Mouse (Mus musculus) thymus, postnatal 10 days (tissue): ENCODE measurements around the gene Omt2a.
"Not testable (repeated sequence)": the region's sequence is repeated elsewhere in the genome, so short reads cannot be mapped to it uniquely, and the experiment has no call there.

Experiments used
- DNase-seq, 2 experiments: peaks; one replicate each; pipeline ENCODE4 v3.0.0; 2021; ENCODE audit warnings: low spot score in 2 of 2

Gene Omt2a

DNA sequence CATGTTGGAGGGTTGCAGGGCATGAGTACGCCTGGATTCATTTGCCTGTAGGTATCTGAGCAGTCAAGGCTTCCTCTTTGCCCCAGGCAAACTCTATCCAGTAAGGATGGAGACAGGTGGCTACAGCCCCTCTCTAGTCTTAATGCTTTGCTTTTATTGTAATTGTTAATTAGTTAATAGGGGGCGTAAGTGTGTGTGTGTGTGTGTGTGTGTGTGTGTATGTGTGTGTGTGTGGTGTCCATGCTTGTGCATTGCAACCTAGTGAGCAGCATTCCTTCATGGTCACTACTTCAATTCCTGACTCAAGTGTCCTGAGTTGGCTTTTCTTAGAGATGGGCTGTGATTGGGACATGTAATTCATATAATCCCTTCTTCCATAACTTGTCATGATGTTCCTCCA lies at the start of gene Omt2a:
Gene Omt2a (minus strand): TSS at position 101 of the 400 bp plus-strand sequence.
- DNase-seq = no peak

DNA sequence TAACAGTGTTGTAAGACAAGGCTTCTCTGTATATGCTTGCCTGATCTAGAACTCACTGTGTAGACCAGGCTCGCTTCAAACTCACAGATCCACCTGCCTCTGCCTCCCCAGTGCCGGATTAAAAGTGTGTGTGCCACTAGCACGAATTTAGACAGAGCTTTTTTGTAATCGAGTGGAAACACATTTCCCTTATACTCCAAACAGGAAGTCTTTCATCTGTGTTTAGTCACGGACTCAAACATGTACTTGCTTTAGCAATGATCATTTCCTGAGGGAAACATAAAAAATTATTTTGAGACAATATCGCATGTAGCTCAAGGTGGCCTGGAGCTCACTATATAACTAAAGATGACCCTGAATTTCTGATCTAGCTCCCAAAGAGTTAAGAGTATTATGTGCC lies 48.8 kb upstream of the Omt2a start:
- no peak for DNase-seq

DNA sequence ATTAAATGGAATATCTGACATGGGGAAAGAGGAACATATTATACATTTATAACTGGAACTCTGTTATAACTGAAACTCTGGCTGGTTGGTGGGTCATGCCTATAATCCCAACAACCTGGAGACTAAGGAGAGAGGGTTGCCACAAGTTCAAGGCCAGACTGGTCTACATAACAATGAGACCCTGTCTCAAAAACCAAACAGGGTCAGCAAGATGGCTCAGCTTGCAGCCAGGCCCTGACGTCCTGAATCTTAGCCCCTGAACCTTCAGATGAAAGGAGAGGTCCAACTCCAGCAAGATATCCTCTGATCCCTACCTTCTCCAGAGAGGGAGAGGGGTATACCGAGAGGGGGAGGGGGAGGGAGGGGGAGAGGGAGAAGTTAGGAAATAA lies 45.9 kb upstream of the Omt2a start:
- no peak for DNase-seq

DNA sequence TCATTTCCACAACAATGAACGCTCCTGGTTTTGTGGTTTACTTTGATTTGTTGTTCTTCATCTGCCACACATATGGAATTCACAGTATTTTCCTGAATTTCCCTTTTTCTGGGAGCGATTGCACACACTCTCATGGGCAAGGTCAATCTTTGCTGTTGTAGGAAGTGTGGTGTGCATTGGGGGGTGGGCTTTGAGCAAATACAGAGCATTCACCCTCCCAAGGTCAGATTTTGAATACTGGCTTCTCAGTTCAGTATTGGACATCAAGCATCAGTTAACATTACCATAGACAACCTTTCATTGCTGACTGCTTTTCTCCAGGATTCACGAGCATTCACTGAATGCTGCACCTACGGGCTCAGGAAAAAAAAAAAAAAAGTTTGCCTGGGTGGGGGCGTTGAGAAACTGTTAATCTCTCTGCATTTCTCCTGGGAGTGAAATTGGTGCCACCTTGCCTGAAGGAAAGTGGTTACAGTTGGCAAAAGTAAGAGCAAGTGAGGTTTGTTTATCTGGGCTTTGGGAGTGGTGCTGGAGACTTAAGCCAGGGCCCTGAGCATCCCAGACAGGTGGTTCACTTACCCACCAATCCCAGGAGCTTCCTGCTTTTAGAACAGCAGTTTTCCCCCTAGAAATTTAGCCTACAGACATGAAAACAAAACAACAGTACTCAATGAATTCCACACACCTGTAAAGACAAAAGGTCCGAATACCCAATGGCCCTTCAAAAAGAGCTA lies 45.3 kb upstream of the Omt2a start:
- DNase-seq = no peak

DNA sequence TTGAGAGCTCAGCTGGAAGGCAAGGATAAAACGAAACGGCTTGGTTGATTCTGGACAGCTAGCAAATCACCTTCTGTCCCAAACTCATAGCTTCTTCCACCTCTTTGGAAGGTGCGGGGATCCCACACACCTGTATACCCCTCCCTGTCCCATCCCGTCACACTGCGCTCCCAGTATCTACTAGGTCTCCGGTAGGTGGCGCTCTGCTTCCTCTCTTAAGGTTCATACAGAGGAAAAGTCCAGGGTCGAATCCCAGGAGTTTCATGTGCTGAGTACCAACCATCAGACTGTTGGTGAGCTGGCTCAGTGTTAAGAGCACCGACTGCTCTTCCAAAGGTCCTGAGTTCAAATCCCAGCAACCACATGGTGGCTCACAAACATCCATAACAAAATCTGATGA lies 43.5 kb upstream of the Omt2a start:
- peak; percentile 23 to 70 for DNase-seq

DNA sequence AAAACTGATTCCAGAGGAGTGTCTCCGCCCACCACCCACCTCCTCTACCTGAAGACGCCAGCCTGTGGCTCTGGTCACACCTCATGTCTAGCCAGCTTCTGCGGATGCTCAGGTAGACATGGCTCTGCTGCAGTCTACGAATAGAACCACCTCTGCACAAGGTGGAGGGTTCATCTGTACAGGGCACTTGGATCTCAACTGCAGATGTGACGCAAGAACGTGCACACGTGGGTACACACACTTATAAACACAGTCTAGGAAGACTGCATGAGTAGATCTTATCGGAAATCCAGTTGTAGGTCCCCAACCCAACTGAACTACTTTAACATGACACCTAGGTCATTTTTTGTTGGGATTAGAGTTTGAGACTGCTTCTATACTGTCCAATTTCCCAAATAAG lies 41.0 kb upstream of the Omt2a start, which contains the start of gene Gsta2:
Gene Gsta2 (minus strand): TSS at position 178 of the 400 bp plus-strand sequence.
- no peak for DNase-seq

DNA sequence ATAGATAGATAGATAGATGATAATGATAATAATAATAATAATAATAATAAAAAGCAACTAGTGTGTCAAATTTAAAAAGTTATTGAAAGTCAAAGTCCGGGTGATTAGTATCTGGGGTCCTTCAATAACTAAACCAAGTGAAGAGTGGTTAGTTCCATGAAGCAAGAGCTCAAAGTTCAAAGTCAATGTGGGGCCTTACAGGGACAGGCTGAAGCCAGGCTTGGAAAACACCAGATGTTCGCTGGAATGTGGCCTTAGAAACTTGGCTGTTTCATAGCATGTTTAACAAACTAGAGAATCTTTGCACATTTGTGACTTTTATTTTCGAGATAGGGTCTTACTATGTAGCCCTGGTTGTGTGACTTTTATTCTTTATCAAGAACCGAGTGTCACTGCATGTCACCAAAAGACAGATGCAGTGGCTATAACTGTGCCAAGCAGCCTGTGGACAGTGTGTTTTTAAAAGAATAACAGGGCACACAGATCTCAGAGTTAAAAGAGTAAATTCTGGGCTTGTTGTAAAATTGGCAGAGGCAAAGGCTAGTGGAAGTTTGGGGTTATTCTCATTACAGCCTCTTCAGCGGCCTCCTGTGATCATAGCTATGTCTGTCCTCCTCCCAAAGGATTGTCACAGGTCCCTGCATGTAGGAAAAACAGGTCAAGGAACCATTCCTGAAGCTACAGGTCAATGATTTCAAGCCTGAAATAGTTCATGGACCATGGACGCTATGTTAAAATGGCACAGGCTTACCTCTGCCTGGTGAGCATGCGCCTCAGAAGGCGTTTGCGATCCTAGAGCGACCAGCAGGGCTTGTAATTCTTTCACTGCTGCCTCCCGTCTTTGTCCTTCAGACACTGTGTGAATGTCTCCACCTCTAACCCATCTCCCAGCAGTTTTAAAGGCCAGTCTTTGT lies 40.3 kb upstream of the Omt2a start:
- DNase-seq = no peak

DNA sequence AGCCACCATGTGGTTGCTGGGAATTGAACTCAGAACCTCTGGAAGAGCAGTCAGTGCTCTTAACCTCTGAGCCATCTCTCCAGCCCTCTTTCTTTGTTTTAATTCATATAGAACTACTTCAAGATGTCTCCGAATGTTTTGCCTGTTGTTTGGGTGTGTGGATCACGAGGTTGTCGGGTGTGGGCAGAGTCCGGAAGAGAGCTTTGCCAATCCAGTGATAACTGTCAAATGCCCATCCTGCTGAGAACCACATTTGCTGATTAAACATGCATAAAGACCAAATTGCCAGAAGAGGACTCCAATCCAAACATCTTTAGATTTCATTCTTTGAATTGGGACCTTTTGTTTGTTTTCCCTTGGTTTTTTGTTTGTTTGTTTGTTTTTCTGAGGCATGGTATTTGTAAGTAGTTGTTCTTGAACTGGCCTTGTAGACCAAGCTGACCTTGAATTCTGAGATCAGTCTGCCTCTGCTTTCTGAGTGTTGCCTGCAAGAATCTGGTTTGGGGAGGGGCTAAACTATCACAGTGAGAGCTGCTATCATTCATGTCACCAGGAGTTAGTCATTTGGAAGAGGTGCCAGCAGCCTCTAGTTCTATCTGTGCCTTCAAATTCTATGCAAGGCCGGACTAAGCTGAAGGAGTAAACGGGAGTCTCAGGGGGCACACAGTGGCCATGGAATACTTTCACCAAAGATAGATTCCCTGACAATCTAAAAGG lies 37.1 kb upstream of the Omt2a start:
- no peak for DNase-seq

DNA sequence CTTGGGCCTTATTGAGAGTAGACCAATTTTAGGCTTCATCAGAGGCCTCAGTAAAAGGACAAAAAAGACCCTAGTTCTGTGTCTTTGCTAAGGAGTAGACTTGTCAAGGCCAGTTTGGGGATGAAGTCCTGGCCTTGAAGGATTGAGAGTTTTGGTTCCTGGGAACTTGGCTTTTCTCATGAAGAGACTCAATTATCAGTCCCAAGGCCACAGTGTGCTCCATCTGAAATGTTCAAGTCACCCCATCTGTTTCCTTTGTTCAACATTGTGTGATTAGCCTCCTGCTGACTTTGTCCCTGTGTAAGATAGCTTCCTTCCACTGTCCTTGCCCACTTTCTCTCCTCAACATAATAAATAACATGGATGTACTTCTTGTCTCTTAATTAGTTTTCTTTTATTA lies 35.4 kb upstream of the Omt2a start:
- DNase-seq = not testable (repeated sequence)

DNA sequence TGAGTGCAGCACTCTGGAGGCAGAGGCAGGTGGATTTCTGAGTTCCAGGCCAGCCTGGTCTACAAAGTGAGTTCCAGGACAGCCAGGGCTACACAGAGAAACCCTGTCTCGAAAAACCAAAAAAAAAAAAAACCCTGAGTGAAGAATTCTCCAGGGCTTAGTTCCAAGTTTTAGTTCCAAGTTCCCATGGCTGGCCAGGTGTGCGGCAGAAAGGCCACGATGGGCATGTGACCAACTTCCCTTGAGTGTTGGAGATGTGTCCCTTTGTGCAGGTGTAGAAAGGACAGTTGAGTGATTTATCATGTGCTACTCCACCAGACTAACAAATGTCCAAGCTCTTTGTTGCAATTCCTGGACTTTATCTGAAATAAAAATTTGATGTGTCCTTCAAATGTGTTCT lies 34.5 kb upstream of the Omt2a start:
- DNase-seq = not testable (repeated sequence)

DNA sequence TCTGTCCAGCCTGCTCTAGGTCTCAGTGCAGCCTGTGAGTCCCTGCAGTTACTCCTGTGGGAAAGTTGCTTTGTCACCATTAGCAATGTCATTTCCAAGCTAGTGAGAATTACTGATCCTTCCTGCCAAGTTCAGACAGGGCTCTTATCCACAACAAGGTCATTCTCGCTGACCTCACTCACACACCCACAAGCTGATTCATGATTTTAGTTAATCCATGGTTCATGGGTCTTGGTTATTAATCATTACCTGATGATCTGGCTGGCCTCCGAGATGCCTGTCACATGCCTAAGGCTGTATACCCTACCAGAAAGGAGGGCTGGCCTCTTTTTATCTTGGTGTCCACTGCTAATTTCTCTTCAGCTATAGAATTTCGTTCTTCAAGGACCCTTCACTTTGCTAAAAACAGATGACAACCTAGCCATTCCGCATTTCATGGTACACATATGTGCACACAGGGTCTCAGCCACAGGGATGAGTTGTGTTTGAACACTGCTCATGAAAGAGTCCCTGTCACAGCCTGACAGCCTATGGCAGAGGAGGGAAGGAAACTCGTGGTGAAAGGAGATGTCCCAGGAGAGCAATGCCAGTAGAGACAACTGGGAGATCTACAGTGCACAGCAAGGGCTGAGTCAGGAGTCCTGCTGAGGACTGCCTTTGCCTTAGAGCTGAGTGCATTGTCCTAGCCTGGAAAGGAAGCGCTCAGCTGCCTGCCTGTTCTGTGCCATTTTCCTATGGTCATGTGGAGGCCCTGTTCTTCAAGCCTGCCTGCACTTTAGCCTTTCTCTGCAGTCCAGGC lies 33.8 kb upstream of the Omt2a start:
- not testable (repeated sequence) for DNase-seq

DNA sequence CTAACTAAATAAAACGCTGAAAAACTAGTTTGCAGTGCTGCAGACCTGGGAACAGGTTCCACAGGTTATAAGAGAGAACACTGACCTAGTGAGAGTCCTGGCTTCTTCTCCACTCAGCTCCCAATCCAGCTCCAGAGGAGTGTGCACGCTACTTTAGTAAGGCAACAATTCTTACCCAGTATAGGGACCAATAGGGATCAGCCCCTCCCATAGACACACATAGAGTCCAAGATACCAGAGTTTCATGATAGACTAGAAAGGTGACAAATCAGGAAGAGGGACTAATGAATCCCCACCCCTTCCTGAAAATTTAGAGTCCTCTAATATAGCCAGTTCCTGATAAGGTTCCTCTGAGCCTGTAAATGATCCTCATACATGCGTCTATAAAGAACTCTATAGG lies 32.4 kb upstream of the Omt2a start:
- DNase-seq = no peak

DNA sequence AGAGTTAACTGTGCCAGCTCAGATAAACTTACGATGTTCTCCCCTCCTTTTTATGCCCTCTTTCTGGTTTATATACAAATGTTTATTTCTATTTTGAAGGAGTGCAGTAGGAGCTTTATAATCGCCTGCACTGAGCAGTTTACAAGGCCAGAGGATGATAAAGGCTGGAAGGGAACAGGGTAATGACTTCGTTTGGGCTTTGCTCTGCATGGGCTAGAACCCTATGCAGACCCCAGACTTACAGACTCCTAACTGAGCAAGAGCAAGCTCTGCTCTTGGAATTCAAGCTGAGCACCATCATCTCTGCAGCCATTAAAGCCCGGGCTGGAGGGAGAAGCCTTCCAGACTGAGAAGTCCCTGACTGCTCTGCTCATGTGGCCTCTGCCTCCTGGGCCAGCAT lies 30.6 kb upstream of the Omt2a start:
- DNase-seq = not testable (repeated sequence)

DNA sequence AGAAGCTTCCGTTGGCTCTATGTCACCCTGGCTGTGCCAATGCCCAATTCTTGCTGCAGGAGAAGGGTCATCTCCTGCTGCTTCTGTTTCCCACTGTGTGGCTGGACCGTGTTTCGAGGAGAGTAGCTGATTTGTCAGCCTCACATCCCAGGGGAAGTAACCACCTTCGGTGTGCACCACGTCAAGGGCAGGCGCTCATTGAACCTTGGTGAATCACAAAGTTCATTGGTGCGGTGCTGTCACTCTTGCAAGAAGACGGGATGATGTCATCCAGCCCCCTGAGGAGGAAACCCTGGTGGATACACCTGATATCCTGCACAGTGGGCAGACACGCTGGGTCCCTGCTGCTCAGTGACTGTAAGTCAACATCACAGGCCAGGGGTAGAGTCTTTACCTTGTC lies 28.5 kb upstream of the Omt2a start:
- not testable (repeated sequence) for DNase-seq

DNA sequence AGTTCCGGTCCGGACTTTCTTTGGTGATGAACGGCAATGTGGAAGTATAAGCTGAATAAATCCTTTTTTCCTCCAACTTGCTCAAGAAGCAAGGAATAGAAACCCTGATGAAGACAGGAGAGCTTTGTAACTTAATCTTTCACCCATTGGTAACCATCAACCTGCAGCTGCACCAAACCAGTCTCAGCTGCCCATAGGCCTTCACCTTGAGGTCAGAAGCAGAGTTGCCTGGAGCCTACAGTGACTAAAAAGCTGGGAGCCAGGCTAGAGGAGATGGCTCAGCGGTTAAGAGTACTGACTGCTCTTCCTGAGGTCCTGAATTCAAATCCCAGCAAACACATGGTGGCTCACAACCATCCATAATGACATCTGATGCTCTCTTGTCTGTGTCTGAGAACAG lies 27.9 kb upstream of the Omt2a start:
- DNase-seq = not testable (repeated sequence)

DNA sequence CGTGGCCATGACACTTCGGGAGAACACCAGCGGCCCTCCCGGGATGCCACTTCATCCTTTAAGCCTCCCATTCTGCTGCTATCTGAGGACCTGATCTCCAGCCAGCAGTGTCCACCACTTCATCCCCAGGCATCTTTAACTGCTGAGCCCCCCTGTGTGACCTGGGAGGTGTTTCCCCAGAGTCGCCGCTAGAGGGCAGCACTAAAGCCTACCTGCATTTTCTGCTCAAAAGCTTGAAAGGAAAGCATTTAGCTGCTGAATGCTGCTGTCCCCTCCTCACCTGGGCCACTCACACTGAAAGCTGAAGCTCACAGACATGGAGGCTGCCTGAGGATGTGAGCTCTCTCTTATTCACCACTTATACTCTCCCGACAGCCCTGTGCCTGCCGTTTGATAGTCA lies 25.7 kb upstream of the Omt2a start:
- peak in 1 of 2 experiments; percentile 55 for DNase-seq

DNA sequence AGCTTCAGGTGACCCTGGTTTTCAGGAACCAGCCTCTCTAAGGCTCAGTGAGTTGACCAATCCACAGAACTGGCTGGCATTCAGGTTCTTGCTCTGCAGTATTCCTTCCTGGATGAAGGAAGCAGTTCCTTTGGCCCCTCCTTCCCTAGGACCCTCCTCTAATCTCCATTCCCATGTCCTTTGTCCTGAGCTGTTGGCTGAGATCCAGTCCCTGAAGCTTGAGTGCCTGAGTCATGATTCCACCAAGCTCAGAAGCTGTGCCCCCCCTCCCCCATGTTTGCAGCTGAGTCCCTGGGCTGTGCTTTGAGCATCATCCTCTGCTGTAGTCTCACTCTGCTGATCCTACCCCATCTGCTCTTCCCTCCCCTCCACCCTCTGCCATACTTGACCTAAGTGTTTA lies 22.5 kb upstream of the Omt2a start:
- DNase-seq = not testable (repeated sequence)

DNA sequence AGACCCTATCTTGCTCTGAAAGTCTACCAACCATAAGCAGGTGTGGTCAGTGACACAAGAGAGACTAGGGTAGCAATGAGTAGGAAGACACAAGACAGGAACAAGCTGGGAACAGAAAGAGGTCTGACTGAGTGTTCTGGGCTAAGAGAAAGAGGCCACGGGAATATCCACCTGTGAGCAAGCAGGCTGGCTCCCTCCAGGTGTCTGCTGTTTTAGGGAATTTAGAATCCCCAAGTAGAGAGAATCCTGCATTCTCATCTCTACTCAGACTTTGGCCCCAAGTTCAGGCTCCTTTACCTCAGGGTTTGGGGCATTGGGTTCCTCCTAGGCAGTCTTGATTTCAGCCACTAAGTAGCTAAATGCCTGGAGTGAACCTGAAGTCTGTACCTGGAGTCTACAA lies 12.7 kb upstream of the Omt2a start, which contains the start of gene Omt2b:
Gene Omt2b (plus strand): TSS at position 301 of the 400 bp plus-strand sequence.
- DNase-seq = not testable (repeated sequence)

DNA sequence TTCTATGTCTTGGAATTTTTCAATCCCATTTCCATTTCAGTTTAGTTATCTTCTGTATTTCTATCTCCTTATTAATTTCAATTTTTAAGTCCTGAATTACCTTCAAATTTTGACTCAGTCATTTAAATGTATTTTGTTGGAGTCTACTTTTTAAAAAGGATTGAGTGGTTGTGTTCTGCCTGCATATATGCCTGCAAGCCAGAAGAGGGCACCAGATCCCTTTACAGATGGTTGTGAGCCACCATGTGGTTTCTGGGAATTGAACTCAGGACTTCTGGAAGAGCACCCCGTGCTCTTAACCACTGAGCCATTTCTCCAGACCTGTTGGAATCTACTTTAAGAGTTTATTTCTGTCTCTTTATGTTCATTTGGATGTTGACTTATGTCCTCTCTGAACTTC lies 4.9 kb upstream of the Omt2a start:
- DNase-seq = no peak

DNA sequence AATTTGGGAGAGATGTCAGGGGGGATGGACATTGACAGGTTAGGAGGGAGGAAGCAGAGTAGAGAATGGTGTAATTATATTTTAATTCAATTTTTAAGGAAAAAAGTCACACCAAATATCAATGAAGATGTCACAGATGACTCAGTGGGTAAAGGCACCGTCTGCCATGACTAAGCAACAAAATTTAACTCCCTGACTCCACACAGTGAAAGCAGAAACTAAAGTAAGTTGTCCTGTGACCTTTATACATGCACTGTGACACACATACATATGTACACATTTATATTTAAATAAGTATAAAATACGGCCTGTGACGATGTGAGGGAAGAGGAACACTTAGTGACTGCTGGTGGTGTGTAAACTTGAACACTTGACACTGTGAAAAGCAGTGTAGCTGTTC lies 6.5 kb downstream of the Omt2a start:
- not testable (repeated sequence) for DNase-seq

DNA sequence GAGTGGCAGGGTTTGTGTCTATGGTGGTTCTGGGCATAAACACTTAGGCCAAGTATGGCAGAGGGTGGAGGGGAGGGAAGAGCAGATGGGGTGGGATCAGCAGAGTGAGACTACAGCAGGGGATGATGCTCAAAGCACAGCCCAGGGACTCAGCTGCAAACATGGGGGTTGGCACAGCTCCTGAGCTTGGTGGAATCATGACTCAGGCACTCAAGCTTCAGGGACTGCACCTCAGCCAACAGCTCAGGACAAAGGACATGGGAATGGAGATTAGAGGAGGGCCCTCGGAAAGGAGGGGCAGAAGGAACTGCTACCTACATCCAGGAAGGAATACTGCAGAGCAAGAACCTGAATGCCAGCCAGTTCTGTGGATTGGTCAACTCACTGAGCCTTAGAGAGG lies 15.5 kb downstream of the Omt2a start:
- DNase-seq = not testable (repeated sequence)
